Mouse (Mus musculus): ENCODE results near the gene Dtl.

- TF ChIP-seq CTCF (IDR thresholded peaks at IDR 0.05; ENCODE audit: insufficient read depth, low read length) (no peak), POLR2A (IDR thresholded peaks at IDR 0.05; ENCODE audit: borderline replicate concordance, extremely low read depth, low read depth, low read length) (no peak)
These were observed 81.7 kb downstream of the Dtl start for GRCm38 (mm10) chr1:191493476-191494302.
